Mouse (Mus musculus) intestine, postnatal 0 days (tissue): ENCODE results near the gene Neto2. TPM values are rescaled to one million over a fixed set of nuclear protein-coding genes. Genes with fewer than 3 reads are reported as not detected.

Experiments
- ATAC-seq: fragments of 200-750 bp; cut with Nextera tagmentation; 2 replicates; pipeline ENCODE4 v1.8.0; 2017; ENCODE audit warnings: mild to moderate bottlenecking, moderate TSS enrichment, moderate library complexity
- H3K27ac ChIP-seq: fragments of 300-500 bp; sonication (generic); 2 replicates; pipeline ENCODE4 v1.5.1; 2014; ENCODE audit warnings: mild to moderate bottlenecking, low read depth, low read length, moderate library complexity
- H3K27me3 ChIP-seq: fragments of 300-500 bp; sonication (generic); replicated peaks from 2 replicates; pipeline ENCODE4 v1.6.1; 2014; ENCODE audit warnings: low read length, mixed read lengths; ENCODE audit not compliant: control insufficient read depth, insufficient read depth
- H3K36me3 ChIP-seq: fragments of 300-500 bp; sonication (generic); 2 replicates; pipeline ENCODE4 v1.6.1; 2014; ENCODE audit warnings: mild to moderate bottlenecking, moderate library complexity; ENCODE audit not compliant: control insufficient read depth, insufficient read depth
- H3K4me1 ChIP-seq: fragments of 300-500 bp; sonication (generic); replicated peaks from 2 replicates; pipeline ENCODE4 v1.6.1; 2014; ENCODE audit warnings: antibody characterized with exemption, low read length, mixed read lengths; ENCODE audit not compliant: control insufficient read depth, insufficient read depth
- H3K4me2 ChIP-seq: fragments of 300-500 bp; sonication (generic); replicated peaks from 2 replicates; pipeline ENCODE4 v1.6.1; 2014; ENCODE audit warnings: low read depth, mild to moderate bottlenecking, moderate library complexity
- H3K4me3 ChIP-seq: fragments of 300-500 bp; sonication (generic); 2 replicates; pipeline ENCODE4 v1.5.1; 2014; ENCODE audit warnings: low read depth, low read length
- H3K9ac ChIP-seq: fragments of 300-500 bp; sonication (generic); 2 replicates; pipeline ENCODE4 v1.6.1; 2014; ENCODE audit warnings: mild to moderate bottlenecking, low read depth, low read length
- H3K9me3 ChIP-seq: fragments of 300-500 bp; sonication (generic); 2 replicates; pipeline ENCODE4 v1.6.1; 2016; ENCODE audit warnings: mixed run types; ENCODE audit not compliant: control insufficient read depth
- CTCF ChIP-seq: sonication (generic); IDR thresholded peaks from 2 replicates; pipeline ENCODE4 v1.5.1; 2016; ENCODE audit warnings: low read depth, mild to moderate bottlenecking, control low read depth, antibody characterized with exemption, moderate library complexity
- WGBS: fragments of 180-500 bp; shearing (Covaris S2); extraction: QIAGEN DNeasy Blood & Tissue Kit; methylation state at CpG from one replicate; pipeline ENCODE4 v1.1.7; 2014; 5-methylcytosine and 5-hydroxymethylcytosine counted together
- polyA plus RNA-seq: library from polyadenylated mRNA; unstranded; fragments of >200 nt; fragmentation: Nextera tagmentation; extraction: Ambion mirVana; gene quantifications from 2 replicates; pipeline ENCODE4 v1.2.1, GENCODE M21; 2015

Neto2 gene
- polyA plus RNA-seq, 1 experiment from 2014 or later, result 1.6 TPM

- no peak for TF ChIP-seq CTCF
- no peaks in the 10 kb centered on the region for H3K9me3 ChIP-seq
- no peak overlapping the region for H3K4me3 ChIP-seq
- H3K4me1 ChIP-seq, result no peaks in the 10 kb centered on the region
- H3K36me3 ChIP-seq, result no peaks in the 10 kb centered on the region
- no peak overlapping the region for H3K4me2 ChIP-seq
- 67% methylated on average over 1 of the region's 1 CpGs for WGBS
- no peaks in the 10 kb centered on the region for H3K27me3 ChIP-seq
- no peak for ATAC-seq
- H3K27ac ChIP-seq, result no peak overlapping the region
- H3K9ac ChIP-seq, result no peak overlapping the region
Observed at GRCm38 (mm10) chr8:85606974-85607373, 93.8 kb downstream of the Neto2 start.

- Histone ChIP-seq H3K4me3 (no peak overlapping the region), H3K27me3 (no peaks in the 10 kb centered on the region), H3K9me3 (no peaks in the 10 kb centered on the region), H3K36me3 (no peaks in the 10 kb centered on the region), H3K4me1 (no peaks in the 10 kb centered on the region), H3K4me2 (no peak overlapping the region), H3K9ac (no peak overlapping the region), H3K27ac (no peak overlapping the region)
- no peak for TF ChIP-seq CTCF
- 88% methylated on average over 3 of the region's 3 CpGs for WGBS
- no peak for ATAC-seq
Observed at GRCm38 (mm10) chr8:85606561-85606960, 94.2 kb downstream of the Neto2 start.

GRCm38 (mm10) chr8:85604201-85604600 is 96.5 kb downstream of the Neto2 start:
- Histone ChIP-seq H3K36me3 (no peaks in the 10 kb centered on the region), H3K4me1 (no peaks in the 10 kb centered on the region), H3K27me3 (no peaks in the 10 kb centered on the region), H3K9ac (no peak overlapping the region), H3K9me3 (no peaks in the 10 kb centered on the region), H3K4me3 (no peak overlapping the region), H3K4me2 (no peak overlapping the region), H3K27ac (no peak overlapping the region)
- TF ChIP-seq CTCF, result no peak
- 75% methylated on average over 4 of the region's 4 CpGs for WGBS
- no peak for ATAC-seq

- TF ChIP-seq CTCF, result peak; percentile 80
- Histone ChIP-seq H3K9me3 (no peaks in the 10 kb centered on the region), H3K27me3 (no peaks in the 10 kb centered on the region), H3K4me1 (no peaks in the 10 kb centered on the region), H3K27ac (no peak overlapping the region), H3K36me3 (no peaks in the 10 kb centered on the region), H3K4me2 (no peak overlapping the region), H3K9ac (no peak overlapping the region), H3K4me3 (no peak overlapping the region)
- 40% methylated on average over 8 of the region's 8 CpGs for WGBS
- no peak for ATAC-seq
Observed at GRCm38 (mm10) chr8:85603203-85603895, 97.4 kb downstream of the Neto2 start.

GRCm38 (mm10) chr8:85602737-85603136 is 98.0 kb downstream of the Neto2 start:
- no peaks in the 10 kb centered on the region for H3K27me3 ChIP-seq
- no peak overlapping the region for H3K27ac ChIP-seq
- no peak for TF ChIP-seq CTCF
- no peak overlapping the region for H3K9ac ChIP-seq
- H3K4me3 ChIP-seq, result no peak overlapping the region
- H3K4me2 ChIP-seq, result no peak overlapping the region
- 84% methylated on average over 4 of the region's 4 CpGs for WGBS
- no peaks in the 10 kb centered on the region for H3K9me3 ChIP-seq
- ATAC-seq, result no peak
- no peaks in the 10 kb centered on the region for H3K36me3 ChIP-seq
- H3K4me1 ChIP-seq, result no peaks in the 10 kb centered on the region

DNA sequence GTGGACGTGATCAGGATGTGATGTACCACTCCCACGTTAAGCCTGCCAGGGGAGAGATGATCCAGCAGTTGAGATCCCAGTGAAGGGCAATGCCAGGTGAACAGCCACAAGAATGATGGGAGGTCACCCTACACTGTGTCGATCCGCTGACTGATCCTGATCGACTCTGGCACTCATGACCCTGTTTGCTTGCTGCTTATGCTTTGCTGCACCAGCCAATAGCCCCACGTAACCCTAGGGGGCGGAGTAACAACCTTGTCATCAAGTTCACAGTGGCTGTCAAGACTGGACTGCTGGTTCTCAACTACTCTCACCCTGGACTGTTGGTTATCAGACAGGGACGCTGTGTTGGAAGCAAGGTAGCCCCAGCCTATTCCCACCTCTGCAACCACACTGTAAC is 99.0 kb downstream of the Neto2 start:
- Histone ChIP-seq H3K27me3 (no peaks in the 10 kb centered on the region), H3K9me3 (no peaks in the 10 kb centered on the region), H3K27ac (no peak overlapping the region), H3K4me3 (no peak overlapping the region), H3K4me1 (no peaks in the 10 kb centered on the region), H3K9ac (no peak overlapping the region), H3K4me2 (no peak overlapping the region), H3K36me3 (no peaks in the 10 kb centered on the region)
- no peak for ATAC-seq
- WGBS, result 78% methylated on average over 8 of the region's 8 CpGs
- TF ChIP-seq CTCF, result no peak
